ENCODE assay signal across 8 mouse cellular contexts in genomic region chr14:118986653-118987522, GRCm38 (mm10). TPM values are rescaled to one million over a fixed set of nuclear protein-coding genes. Genes with fewer than 3 reads are reported as not detected.
A peak's percentile ranks its signal among the peaks of the same experiment; 100 is the strongest.
DNase-seq lines count a peak whose midpoint lies in the region; ATAC-seq and TF ChIP-seq lines count a peak whose summit lies in the region.

No protein-coding gene starts in this region.

- H3K27ac ChIP-seq in cortical plate, adult 2 months (ENCODE audit: insufficient read depth, low read length), result no peak overlapping the region
- H3K27ac ChIP-seq in liver, embryonic 15.5 days (replicated peaks), result no peak overlapping the region
- H3K27ac ChIP-seq in neural tube, embryonic 13.5 days (replicated peaks), result no peak overlapping the region

- no peak for TF ChIP-seq POLR2A in cortical plate, adult 2 months (IDR thresholded peaks at IDR 0.05; ENCODE audit: extremely low read depth, insufficient read depth, low read length)

- 29% methylated on average over 16 of the region's 16 CpGs for WGBS in liver, embryonic 15.5 days (ENCODE audit: insufficient replicate concordance)
- WGBS in neural tube, embryonic 13.5 days, result 39% methylated on average over 16 of the region's 16 CpGs

- H3K4me3 ChIP-seq in cortical plate, adult 2 months (ENCODE audit: insufficient read depth, low read length), result no peak overlapping the region
- no peak overlapping the region for H3K4me3 ChIP-seq in liver, embryonic 15.5 days (replicated peaks)
- no peak overlapping the region for H3K4me3 ChIP-seq in neural tube, embryonic 13.5 days

- ATAC-seq in CD4-positive, CD25-positive, alpha-beta regulatory T cell, adult 4 months, result peak; percentile 46
- no peak for ATAC-seq in liver, embryonic 15.5 days (ENCODE audit: insufficient read depth)
- peak; percentile 59 for ATAC-seq in neural tube, embryonic 13.5 days (ENCODE audit: low read depth)

- 0 out of 2 replicates have a peak, but pooled peaks cover 5% of the 10 kb centered on the region for H3K36me3 ChIP-seq in liver, embryonic 15.5 days (replicated peaks)
- H3K36me3 ChIP-seq in neural tube, embryonic 13.5 days, result peaks cover 24% of the 10 kb centered on the region

- DNase-seq in adrenal gland, adult (ENCODE audit: inconsistent age in 2 of 2, low spot score in 1 of 2), result peak; percentile 61 to 91
- DNase-seq in gastrocnemius, postnatal 36 days, result peak; percentile 45 to 66
- peak; percentile 83 for DNase-seq in kidney, postnatal 10 days
- peak; percentile 81 for DNase-seq in thymus, postnatal 0 days (ENCODE audit: low spot score)

- no peaks in the 10 kb centered on the region; the same call in 1 of the 2 replicates for H3K4me1 ChIP-seq in cortical plate, adult 2 months (ENCODE audit: control insufficient read depth, insufficient read depth, low read length)
- peaks cover 23% of the 10 kb centered on the region for H3K4me1 ChIP-seq in liver, embryonic 15.5 days (replicated peaks)
- no peaks in the 10 kb centered on the region for H3K4me1 ChIP-seq in neural tube, embryonic 13.5 days (replicated peaks)

- no peaks in the 10 kb centered on the region for H3K9me3 ChIP-seq in liver, embryonic 15.5 days (replicated peaks)
- no peaks in the 10 kb centered on the region for H3K9me3 ChIP-seq in neural tube, embryonic 13.5 days

- peak overlapping the region; percentile 64; the same call in 1 of the 2 replicates for H3K4me2 ChIP-seq in liver, embryonic 15.5 days
- H3K4me2 ChIP-seq in neural tube, embryonic 13.5 days, result no peak overlapping the region

- peak; percentile 71 for TF ChIP-seq CTCF in cortical plate, adult 2 months (IDR thresholded peaks at IDR 0.05; ENCODE audit: extremely low read depth, insufficient read depth, low read length)

- intact Hi-C loops in gastrocnemius, postnatal 36 days (cut with DNase I), result loop anchor here (2.0 kb wide), 1 partner anchor 40 kb away; no protein-coding TSS in a partner anchor

- H3K9ac ChIP-seq in liver, embryonic 15.5 days, result no peak overlapping the region
- no peak overlapping the region for H3K9ac ChIP-seq in neural tube, embryonic 13.5 days

- no peaks in the 10 kb centered on the region for H3K27me3 ChIP-seq in liver, embryonic 15.5 days
- H3K27me3 ChIP-seq in neural tube, embryonic 13.5 days, result no peaks in the 10 kb centered on the region

RNA-seq across cellular contexts. Expression of gene Dnajc3, which starts 49.1 kb away (rescaled TPM):
- 10 to 100 TPM; 32.6 to 35.3 TPM for polyA plus RNA-seq in CD4-positive, CD25-positive, alpha-beta regulatory T cell, adult 4 months (2017; shearing (Covaris generic))
- 19.7 and 22.2 TPM in 2 replicates for polyA plus RNA-seq in cortical plate, adult 2 months (2012; rRNA removed)
- total RNA-seq in gastrocnemius, postnatal 36 days (2021), result 10 to 100 TPM; 16.0 to 19.3 TPM
- polyA plus RNA-seq in liver, embryonic 15.5 days (2015; fragmentation: Nextera tagmentation; extraction: Ambion mirVana), result 29.7 and 32.4 TPM in 2 replicates
- 21.8 and 27.7 TPM in 2 replicates for polyA plus RNA-seq in neural tube, embryonic 13.5 days (2015; fragmentation: Nextera tagmentation; extraction: Ambion mirVana)
- 70.1 and 70.8 TPM in 2 replicates for polyA plus RNA-seq in thymus, postnatal 0 days (2015; fragmentation: Nextera tagmentation; extraction: Ambion mirVana)
